In the genomic region with DNA sequence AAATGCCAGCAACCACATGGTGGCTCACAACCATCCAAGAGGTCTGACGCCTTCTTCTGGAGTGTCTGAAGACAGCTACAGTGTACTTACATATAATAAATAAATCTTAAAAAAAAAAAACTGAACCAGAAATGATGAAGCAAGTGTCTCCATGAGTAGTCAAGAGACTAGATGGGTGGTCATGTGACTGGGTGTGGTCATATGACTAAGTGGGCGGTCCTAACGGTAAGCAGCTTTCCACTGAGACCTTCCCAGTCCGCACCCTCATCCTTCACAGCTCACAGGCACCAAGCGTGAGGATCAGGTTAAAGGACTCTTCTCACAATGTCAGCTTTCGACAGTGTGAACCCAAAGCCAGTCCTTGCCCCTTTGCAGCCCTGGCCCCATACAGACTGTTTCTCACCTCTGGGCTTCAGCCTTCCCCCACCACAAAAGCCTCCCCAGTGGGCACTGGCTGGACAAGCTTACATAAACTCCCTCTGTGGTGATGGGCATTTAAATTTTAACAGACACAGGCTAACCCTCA, we compare ENCODE assay signal across 3 mouse cellular contexts.
TF ChIP-seq lines count a peak whose summit lies in the region.

No protein-coding gene starts in this region.

TF ChIP-seq in C2C12, 6 proteins besides CTCF, POLR2A, EP300 and RAD21:
- TF ChIP-seq MYOG (IDR thresholded peaks at IDR 0.05; ENCODE audit: control insufficient read depth, extremely low read depth, insufficient read length) (no peak), USF1 (IDR thresholded peaks at IDR 0.05; ENCODE audit: low read depth) (peak; percentile 41), MYOD1 (IDR thresholded peaks at IDR 0.05; ENCODE audit: control insufficient read depth, insufficient read length, low read depth) (no peak)

TF ChIP-seq in CH12.LX, 34 proteins besides CTCF, POLR2A, EP300 and RAD21:
- TF ChIP-seq USF2 (conservative IDR thresholded peaks at IDR 0.05; ENCODE audit: low read depth, low read length) (peak; percentile 65; the same call in 1 of the 2 replicates), ZC3H11A (IDR thresholded peaks at IDR 0.05; ENCODE audit: low read depth, low read length) (no peak), USF1 (IDR thresholded peaks at IDR 0.05; ENCODE audit: low read depth, low read length) (peak; percentile 56)

TF ChIP-seq in MEL, 35 proteins besides CTCF, POLR2A, EP300 and RAD21:
- TF ChIP-seq USF2 (IDR thresholded peaks at IDR 0.05; ENCODE audit: borderline replicate concordance in 1 of 2, insufficient read depth in 1 of 2, low read depth in 1 of 2, low read length in 2 of 2) (0 out of 4 replicates have a peak, but pooled peaks of 1 of the 2 experiments have one; percentile 31), MAZ (IDR thresholded peaks at IDR 0.05; ENCODE audit: low read depth, low read length) (no peak), ZMIZ1 (IDR thresholded peaks at IDR 0.05; ENCODE audit: low read depth, low read length) (no peak), USF1 (IDR thresholded peaks at IDR 0.05; ENCODE audit: low read depth, low read length) (peak; percentile 67)
